Mouse (Mus musculus): ENCODE measurements around the gene Foxo1.

DNA sequence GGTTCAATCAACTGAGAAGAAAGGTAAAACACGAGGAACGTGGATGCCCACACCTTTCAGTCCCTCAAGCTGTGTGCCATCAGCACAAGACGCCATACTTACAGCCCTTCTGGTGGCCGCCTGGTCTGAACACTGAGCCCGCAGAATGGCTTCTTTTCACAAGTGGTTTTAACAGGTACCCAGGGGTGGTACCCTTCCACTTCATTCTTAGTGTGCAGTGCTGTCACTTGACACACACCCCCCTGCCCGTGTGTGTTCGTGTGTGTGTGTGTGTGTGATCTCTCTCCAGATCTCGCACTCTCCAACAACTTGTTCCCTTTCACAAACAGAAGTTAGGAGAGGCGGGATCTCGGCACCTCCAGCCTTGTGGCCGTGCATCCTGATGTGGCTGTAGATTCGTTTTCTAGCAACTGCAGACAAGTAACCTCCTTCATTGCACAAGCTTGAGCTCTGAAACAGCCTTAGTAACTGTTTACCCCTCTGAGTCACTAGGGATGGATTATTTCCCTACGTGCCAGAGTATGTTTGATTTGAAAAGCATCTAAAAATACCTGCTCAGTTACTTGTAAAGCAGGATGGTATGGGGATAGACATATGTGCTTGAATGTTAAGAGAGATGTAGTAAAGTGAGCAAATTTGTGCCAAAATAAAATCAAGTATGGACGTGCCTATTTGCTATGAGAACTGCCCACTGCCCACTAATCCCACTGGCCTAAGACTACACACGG lies 29.3 kb downstream of the Foxo1 start:
- no peak for TF ChIP-seq POLR2AphosphoS2 (IDR thresholded peaks at IDR 0.05; ENCODE audit: low read length)
- no peak for TF ChIP-seq MYC (IDR thresholded peaks at IDR 0.05; ENCODE audit: low read depth, low read length)
- TF ChIP-seq HCFC1 (IDR thresholded peaks at IDR 0.05; ENCODE audit: low read depth, low read length) = no peak
- no peak for TF ChIP-seq CTCF (IDR thresholded peaks at IDR 0.05 in 2 of 3, conservative IDR thresholded peaks at IDR 0.05 in 1 of 3; ENCODE audit: control insufficient read depth in 1 of 3, insufficient read depth in 1 of 3, low read depth in 2 of 3, low read length in 3 of 3, poor library complexity in 1 of 3, severe bottlenecking in 1 of 3)
- no peak for TF ChIP-seq SMC3 (IDR thresholded peaks at IDR 0.05; ENCODE audit: low read depth, low read length)
- no peak for TF ChIP-seq TCF12 (IDR thresholded peaks at IDR 0.05; ENCODE audit: low read depth, low read length)
- TF ChIP-seq ZKSCAN1 (IDR thresholded peaks at IDR 0.05; ENCODE audit: low read depth, low read length) = no peak
- no peak for TF ChIP-seq TAL1 (IDR thresholded peaks at IDR 0.05; ENCODE audit: low read length)
